Mouse (Mus musculus) kidney, adult 2 months (tissue): ENCODE measurements around the gene Snupn.

Experiments
- CTCF ChIP-seq: fragments of 200-500 bp; conservative IDR thresholded peaks from 2 replicates; pipeline ENCODE4 v1.5.1; 2011; ENCODE audit warnings: low read depth, mild to moderate bottlenecking, control low read depth, low read length, moderate library complexity, mixed read lengths; ENCODE audit not compliant: insufficient read depth, insufficient read length
- POLR2A ChIP-seq: fragments of 200-500 bp; IDR thresholded peaks from one replicate; pipeline ENCODE4 v1.6.1; 2011; ENCODE audit warnings: low read depth, low read length, control low read depth

DNA sequence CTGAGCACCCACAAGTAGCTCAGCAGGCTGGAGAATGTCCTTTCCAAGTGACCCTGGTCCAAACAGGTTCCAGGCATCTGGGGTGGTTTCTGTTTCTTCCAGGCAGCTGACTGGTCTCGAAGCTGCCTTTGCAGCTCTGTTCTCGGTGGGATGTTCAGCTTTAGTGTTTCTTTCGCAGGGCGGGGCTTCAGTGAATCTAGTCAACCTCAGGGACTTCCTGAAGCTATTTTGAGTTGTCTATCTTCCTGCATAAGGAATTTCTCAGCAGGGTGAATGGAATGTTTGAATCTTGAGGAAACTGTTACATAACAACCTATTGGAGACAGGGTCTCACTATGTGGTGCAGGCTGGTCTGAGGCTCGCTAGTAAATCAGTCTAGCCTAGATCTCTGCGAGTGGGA, 29.5 kb downstream of the Snupn start:
- TF ChIP-seq POLR2A (no peak), CTCF (no peak)
